In the genomic region with DNA sequence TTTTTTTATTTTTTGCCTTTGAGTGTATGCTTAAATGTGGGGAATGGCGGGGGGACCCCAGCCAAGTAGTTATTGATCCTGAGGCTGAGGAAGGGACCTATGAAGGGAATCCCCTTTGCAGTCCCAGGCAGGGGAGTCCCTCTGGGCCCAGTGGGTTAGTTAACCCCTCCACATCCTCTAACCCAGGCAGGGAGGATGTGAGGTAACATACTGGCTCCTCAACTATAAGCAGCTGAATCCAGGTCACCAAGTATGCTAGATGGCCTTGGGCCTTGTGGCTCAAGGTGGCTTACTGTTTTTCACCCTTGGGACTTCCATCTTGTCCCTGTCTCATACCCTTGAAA, we compare ENCODE assay signal across 9 mouse cellular contexts. TPM values are rescaled to one million over a fixed set of nuclear protein-coding genes. Genes with fewer than 3 reads are reported as not detected.
DNase-seq lines count a peak whose midpoint lies in the region; ATAC-seq and TF ChIP-seq lines count a peak whose summit lies in the region.
"Had no signal": no experiment of that assay in that cellular context is flagged by ENCODE, and none has a peak within 500 bp of the region (broad histone marks: within the 10 kb centered on the region; RNA-seq: fewer than 3 reads in every experiment).

No protein-coding gene starts in this region.

- H3K9me3 ChIP-seq in forebrain, embryonic 13.5 days (replicated peaks), result no peaks in the 10 kb centered on the region
- H3K9me3 ChIP-seq in liver, postnatal 0 days (ENCODE audit: low read length), result no peaks in the 10 kb centered on the region

- WGBS in heart, adult 2 months, result 58% methylated on average over 1 of the region's 1 CpGs
- 88% methylated on average over 1 of the region's 1 CpGs for WGBS in forebrain, embryonic 13.5 days
- 65% methylated on average over 1 of the region's 1 CpGs for WGBS in liver, postnatal 0 days (ENCODE audit: insufficient replicate concordance)

- peak overlapping the region; percentile 61 for H3K4me2 ChIP-seq in forebrain, embryonic 13.5 days
- H3K4me2 ChIP-seq in liver, postnatal 0 days (ENCODE audit: low read depth, low read length), result peak overlapping the region; percentile 66

- H3K79me2 ChIP-seq in heart, adult 2 months (replicated peaks; ENCODE audit: control insufficient read depth, insufficient read depth, low read length), result no peaks in the 10 kb centered on the region

- no peak for ATAC-seq in forebrain, embryonic 13.5 days
- no peak for ATAC-seq in liver, postnatal 0 days

- peaks cover 13% of the 10 kb centered on the region for H3K4me1 ChIP-seq in heart, adult 2 months (ENCODE audit: control insufficient read depth, insufficient read depth, low read length)
- H3K4me1 ChIP-seq in forebrain, embryonic 13.5 days, result peaks cover 12% of the 10 kb centered on the region
- peaks cover 13% of the 10 kb centered on the region for H3K4me1 ChIP-seq in liver, postnatal 0 days (ENCODE audit: insufficient read depth)

- no peak for TF ChIP-seq EP300 in heart, adult 2 months (IDR thresholded peaks at IDR 0.05; ENCODE audit: insufficient read depth, low read depth, low read length)
- TF ChIP-seq EP300 in liver, postnatal 0 days (IDR thresholded peaks at IDR 0.05; ENCODE audit: low read depth), result no peak

- no peaks in the 10 kb centered on the region for H3K27me3 ChIP-seq in heart, adult 2 months (ENCODE audit: control insufficient read depth, insufficient read depth, low read length)
- H3K27me3 ChIP-seq in forebrain, embryonic 13.5 days, result 0 out of 2 replicates have a peak, but pooled peaks cover under 1% of the 10 kb centered on the region
- H3K27me3 ChIP-seq in liver, postnatal 0 days (ENCODE audit: insufficient read depth, low read length), result no peaks in the 10 kb centered on the region

- H3K27ac ChIP-seq in heart, adult 2 months, result peak overlapping the region; percentile 93
- no peak overlapping the region for H3K27ac ChIP-seq in forebrain, embryonic 13.5 days
- peak overlapping the region; percentile 97 for H3K27ac ChIP-seq in liver, postnatal 0 days (ENCODE audit: low read depth)

- H3K36me3 ChIP-seq in heart, adult 2 months (ENCODE audit: control insufficient read depth, insufficient read depth, low read length), result no peaks in the 10 kb centered on the region; the same call in 1 of the 2 replicates
- H3K36me3 ChIP-seq in forebrain, embryonic 13.5 days (ENCODE audit: poor library complexity, severe bottlenecking), result no peaks in the 10 kb centered on the region
- no peaks in the 10 kb centered on the region for H3K36me3 ChIP-seq in liver, postnatal 0 days (replicated peaks; ENCODE audit: insufficient read depth, low read length)
- H3K36me3 ChIP-seq: G1E had no signal

- TF ChIP-seq CTCF in heart, adult 2 months (IDR thresholded peaks at IDR 0.05), result no peak
- TF ChIP-seq CTCF in liver, postnatal 0 days (IDR thresholded peaks at IDR 0.05; ENCODE audit: low read depth), result no peak

- intact Hi-C loops in heart, adult 2 months (cut with DNase I), result loop anchor here (1.0 kb wide), 1 partner anchor 19 kb away; no protein-coding TSS in a partner anchor

- TF ChIP-seq POLR2A in heart, adult 2 months (IDR thresholded peaks at IDR 0.05; ENCODE audit: insufficient read depth, low read depth, low read length), result no peak

- H3K4me3 ChIP-seq in heart, adult 2 months, result no peak overlapping the region
- peak overlapping the region; percentile 45; the same call in 1 of the 2 replicates for H3K4me3 ChIP-seq in forebrain, embryonic 13.5 days
- 0 out of 2 replicates have a peak overlapping the region, but pooled peaks have one; percentile 15 for H3K4me3 ChIP-seq in liver, postnatal 0 days (ENCODE audit: low read depth, low read length)

- DNase-seq in heart, adult 2 months, result peak in 1 of 2 experiments; percentile 38
- no peak for DNase-seq in heart, postnatal 4 days
- peak; percentile 40 to 55 for DNase-seq in B cell, adult 2 months
- DNase-seq in liver, postnatal 0 days, result no peak
- no peak for DNase-seq in urinary bladder, adult 2 months (ENCODE audit: low spot score)
- DNase-seq in kidney, adult 11 months, result no peak
- no peak for DNase-seq in frontal cortex, postnatal 10 days (ENCODE audit: low spot score in 2 of 2)

- no peak overlapping the region for H3K9ac ChIP-seq in heart, adult 2 months (ENCODE audit: low read depth, low read length)
- H3K9ac ChIP-seq in forebrain, embryonic 13.5 days, result peak overlapping the region; percentile 56; the same call in 1 of the 2 replicates
- peak overlapping the region; percentile 57; the same call in 1 of the 2 replicates for H3K9ac ChIP-seq in liver, postnatal 0 days (replicated peaks)

RNA-seq across cellular contexts. Expression of gene Nr4a1, which starts 6.9 kb away (rescaled TPM):
- 10 to 100 TPM; 12.1 to 45.3 TPM for total RNA-seq in heart, adult 2 months (2021)
- 17.0 and 23.8 TPM in 2 replicates for polyA plus RNA-seq in heart, adult 2 months (2012; rRNA removed)
- total RNA-seq in heart, postnatal 4 days (2021), result 10 to 100 TPM; 48.1 to 49.6 TPM
- polyA plus RNA-seq in forebrain, embryonic 13.5 days (2015; fragmentation: Nextera tagmentation; extraction: Ambion mirVana), result 2.4 and 2.9 TPM in 2 replicates
- polyA plus RNA-seq in liver, postnatal 0 days (2015; fragmentation: Nextera tagmentation; extraction: Ambion mirVana), result 0.96 and 1.1 TPM in 2 replicates
- 11.7 and 12.4 TPM in 2 replicates for polyA plus RNA-seq in urinary bladder, adult 2 months (2012; rRNA removed)
- total RNA-seq: G1E had no signal

RNA-seq across cellular contexts. Expression of gene Grasp, which starts 23.1 kb away (rescaled TPM):
- 10 to 100 TPM; 10.9 to 11.5 TPM for total RNA-seq in heart, adult 2 months (2021)
- 7.4 and 7.6 TPM in 2 replicates for polyA plus RNA-seq in heart, adult 2 months (2012; rRNA removed)
- 10 to 100 TPM; 13.9 to 15.1 TPM for total RNA-seq in heart, postnatal 4 days (2021)
- polyA plus RNA-seq in forebrain, embryonic 13.5 days (2015; fragmentation: Nextera tagmentation; extraction: Ambion mirVana), result 1.3 and 1.5 TPM in 2 replicates
- 0.35 and 0.54 TPM in 2 replicates for polyA plus RNA-seq in liver, postnatal 0 days (2015; fragmentation: Nextera tagmentation; extraction: Ambion mirVana)
- 8.7 and 9.7 TPM in 2 replicates for polyA plus RNA-seq in urinary bladder, adult 2 months (2012; rRNA removed)

RNA-seq across cellular contexts. Expression of gene Atg101, which starts 36.9 kb away (rescaled TPM):
- 10 to 100 TPM; 21.2 to 22.4 TPM for total RNA-seq in heart, adult 2 months (2021)
- polyA plus RNA-seq in heart, adult 2 months (2012; rRNA removed), result 26.4 and 29.3 TPM in 2 replicates
- 10 to 100 TPM; 21.7 to 23.3 TPM for total RNA-seq in heart, postnatal 4 days (2021)
- 81.6 and 85.1 TPM in 2 replicates for polyA plus RNA-seq in forebrain, embryonic 13.5 days (2015; fragmentation: Nextera tagmentation; extraction: Ambion mirVana)
- polyA plus RNA-seq in liver, postnatal 0 days (2015; fragmentation: Nextera tagmentation; extraction: Ambion mirVana), result 33.8 and 34.4 TPM in 2 replicates
- polyA plus RNA-seq in urinary bladder, adult 2 months (2012; rRNA removed), result 40.5 and 54.0 TPM in 2 replicates

RNA-seq across cellular contexts. Expression of gene 6030408B16Rik, which starts 45.9 kb away (rescaled TPM):
- 1 to 10 TPM in 1 of 2 experiments, under 1 TPM in 1; 0.70 to 1.1 TPM for total RNA-seq in heart, adult 2 months (2021)
- 2.5 and 6.3 TPM in 2 replicates for polyA plus RNA-seq in heart, adult 2 months (2012; rRNA removed)
- 1 to 10 TPM; 4.3 to 4.6 TPM for total RNA-seq in heart, postnatal 4 days (2021)
- 0.23 and 0.25 TPM in 2 replicates for polyA plus RNA-seq in forebrain, embryonic 13.5 days (2015; fragmentation: Nextera tagmentation; extraction: Ambion mirVana)
- polyA plus RNA-seq in liver, postnatal 0 days (2015; fragmentation: Nextera tagmentation; extraction: Ambion mirVana), result 0.36 and 0.45 TPM in 2 replicates
- polyA plus RNA-seq in urinary bladder, adult 2 months (2012; rRNA removed), result 2.2 and 3.5 TPM in 2 replicates
- total RNA-seq: G1E had no signal
- polyA plus RNA-seq: G1E had no signal

Comparison
In these comparisons a context has a peak if more than half of its experiments do, and no peak if none do; other contexts are left out.
1. DNase-seq: peak in B cell, adult 2 months (2 of 2); none in heart, postnatal 4 days (single experiment), liver, postnatal 0 days (single experiment), urinary bladder, adult 2 months (single experiment), kidney, adult 11 months (single experiment) and frontal cortex, postnatal 10 days (0 of 2).